Mouse (Mus musculus): ENCODE data around the gene Cpne9. TPM values are rescaled to one million over a fixed set of nuclear protein-coding genes. Genes with fewer than 3 reads are reported as not detected.

The Cpne9 gene
- polyA plus RNA-seq, 1 experiment from 2014 or later, result 0.10 TPM

DNA sequence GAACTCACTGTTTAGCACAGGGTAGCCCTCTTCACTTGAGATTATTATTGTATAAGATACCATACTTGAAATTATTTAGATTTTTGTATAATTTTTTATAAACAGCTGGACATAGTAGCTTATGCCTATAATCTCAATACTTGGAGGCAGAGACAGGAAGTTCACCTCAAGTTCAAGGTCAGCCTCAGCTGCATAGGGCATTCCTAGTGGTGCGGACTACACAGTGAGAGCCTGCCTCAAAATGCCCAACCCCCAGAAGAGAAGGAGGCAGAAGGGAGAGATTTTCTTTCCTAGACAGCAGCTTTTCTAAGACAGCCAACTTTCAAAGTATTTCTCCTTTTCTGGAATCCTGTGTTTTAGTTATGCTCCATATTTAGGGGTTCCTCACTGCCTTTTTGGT is 69.1 kb downstream of the Cpne9 start:
- Histone ChIP-seq H3K4me1 (no peaks in the 10 kb centered on the region), H3K9ac (no peak overlapping the region), H3K9me3 (no peaks in the 10 kb centered on the region), H3K36me3 (no peaks in the 10 kb centered on the region), H3K27me3 (no peaks in the 10 kb centered on the region), H3K4me3 (no peak overlapping the region), H3K27ac (no peak overlapping the region), H3K4me2 (no peak overlapping the region)
- 95% methylated on average over 1 of the region's 1 CpGs for WGBS
- ATAC-seq (ENCODE audit: insufficient number of reproducible peaks, low FRiP score, low TSS enrichment, low read depth), result no peak

DNA sequence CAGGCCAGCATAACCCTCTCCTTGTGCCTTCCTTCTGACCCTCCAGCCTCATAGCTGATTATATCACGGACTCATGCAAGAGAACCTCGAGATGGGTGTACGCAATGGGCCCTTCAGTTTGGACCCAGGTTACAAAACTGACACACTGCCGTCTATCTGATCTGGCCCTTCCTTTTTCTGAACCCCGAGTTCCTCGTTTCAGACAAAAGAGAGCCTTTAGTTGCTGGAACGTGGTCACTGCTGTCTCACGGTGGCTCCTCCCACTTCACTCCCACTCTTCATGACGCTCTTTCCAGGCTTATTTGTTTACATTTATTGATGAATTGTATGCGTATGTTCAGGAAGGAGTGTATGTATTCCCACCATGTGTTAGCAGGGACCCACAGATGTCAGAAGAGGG is 69.5 kb downstream of the Cpne9 start:
- H3K36me3 ChIP-seq, result no peaks in the 10 kb centered on the region
- H3K27ac ChIP-seq, result no peak overlapping the region
- H3K9ac ChIP-seq, result no peak overlapping the region
- no peaks in the 10 kb centered on the region for H3K9me3 ChIP-seq
- H3K4me1 ChIP-seq, result no peaks in the 10 kb centered on the region
- no peaks in the 10 kb centered on the region for H3K27me3 ChIP-seq
- no peak overlapping the region for H3K4me3 ChIP-seq
- WGBS, result 52% methylated on average over 10 of the region's 10 CpGs
- ATAC-seq (ENCODE audit: insufficient number of reproducible peaks, low FRiP score, low TSS enrichment, low read depth), result no peak
- no peak overlapping the region for H3K4me2 ChIP-seq

DNA sequence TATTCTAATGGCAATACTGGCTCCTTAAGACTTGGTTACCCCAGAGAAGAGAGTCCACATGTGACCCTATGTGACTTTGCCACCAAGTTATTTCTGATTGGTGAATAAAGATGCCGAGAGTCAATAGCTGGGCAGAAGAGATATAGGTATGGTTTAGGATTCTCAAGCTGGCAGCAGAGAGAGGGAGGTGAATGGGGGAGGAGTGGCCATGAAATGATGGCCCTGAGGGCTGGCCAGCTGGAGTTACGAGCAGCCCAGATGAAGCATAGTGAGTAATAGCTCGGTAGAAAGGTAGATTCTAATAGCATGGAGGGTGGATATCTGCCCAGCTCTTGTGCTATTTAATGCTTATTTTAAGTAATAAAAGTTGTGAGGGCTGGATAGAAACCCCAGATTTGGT is 70.7 kb downstream of the Cpne9 start:
- Histone ChIP-seq H3K4me1 (no peaks in the 10 kb centered on the region), H3K27me3 (no peaks in the 10 kb centered on the region), H3K4me3 (no peak overlapping the region), H3K36me3 (no peaks in the 10 kb centered on the region), H3K9ac (no peak overlapping the region), H3K4me2 (no peak overlapping the region), H3K27ac (no peak overlapping the region), H3K9me3 (no peaks in the 10 kb centered on the region)
- WGBS, result 58% methylated on average over 3 of the region's 3 CpGs
- no peak for ATAC-seq (ENCODE audit: insufficient number of reproducible peaks, low FRiP score, low TSS enrichment, low read depth)

DNA sequence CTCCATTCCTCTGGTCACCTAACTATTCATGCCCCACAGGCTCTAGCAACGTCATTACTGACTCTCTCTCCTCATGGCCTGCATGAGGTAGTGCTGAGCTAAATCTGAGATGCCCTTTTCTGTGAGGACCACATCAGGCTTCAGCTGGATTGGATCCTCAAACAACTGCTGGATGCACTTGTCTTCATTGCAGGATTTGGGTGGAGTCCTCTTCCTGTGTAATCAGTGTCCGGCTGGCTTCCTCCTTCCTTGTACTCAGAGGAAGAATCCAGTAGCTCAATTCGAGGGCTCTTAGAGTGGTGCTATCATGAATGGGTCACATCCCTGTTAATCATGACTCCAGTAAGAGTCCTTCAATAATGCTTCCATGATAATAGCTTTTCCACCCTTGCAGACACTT is 71.6 kb downstream of the Cpne9 start:
- no peak overlapping the region for H3K9ac ChIP-seq
- H3K4me1 ChIP-seq, result no peaks in the 10 kb centered on the region
- H3K36me3 ChIP-seq, result no peaks in the 10 kb centered on the region
- H3K4me3 ChIP-seq, result no peak overlapping the region
- H3K27me3 ChIP-seq, result no peaks in the 10 kb centered on the region
- ATAC-seq (ENCODE audit: insufficient number of reproducible peaks, low FRiP score, low TSS enrichment, low read depth), result no peak
- no peak overlapping the region for H3K27ac ChIP-seq
- no peaks in the 10 kb centered on the region for H3K9me3 ChIP-seq
- whole genome bisulfite sequencing, result 71% methylated on average over 3 of the region's 3 CpGs
- H3K4me2 ChIP-seq, result no peak overlapping the region

Other genes starting within 250 kb of the Cpne9 start
- gene Thumpd3, start 236.1 kb upstream of the Cpne9 start, polyA plus RNA-seq (2015; fragmentation: Nextera tagmentation; extraction: Ambion mirVana), result 45.1 and 46.7 TPM in 2 replicates
- 77.3 and 79.8 TPM in 2 replicates for gene Setd5, start 204.9 kb upstream of the Cpne9 start, polyA plus RNA-seq (2015; fragmentation: Nextera tagmentation; extraction: Ambion mirVana)
- gene Lhfpl4, start 86.9 kb upstream of the Cpne9 start, polyA plus RNA-seq (2015; fragmentation: Nextera tagmentation; extraction: Ambion mirVana), result 0.46 and 0.92 TPM in 2 replicates
- gene Mtmr14, start 44.5 kb upstream of the Cpne9 start, polyA plus RNA-seq (2015; fragmentation: Nextera tagmentation; extraction: Ambion mirVana), result 29.1 and 29.7 TPM in 2 replicates
- gene Brpf1, start 24.8 kb downstream of the Cpne9 start, polyA plus RNA-seq (2015; fragmentation: Nextera tagmentation; extraction: Ambion mirVana), result 15.1 and 16.1 TPM in 2 replicates
- gene Ogg1, start 44.7 kb downstream of the Cpne9 start, polyA plus RNA-seq (2015; fragmentation: Nextera tagmentation; extraction: Ambion mirVana), result 10.6 and 10.7 TPM in 2 replicates
- 91.4 and 91.7 TPM in 2 replicates for gene Camk1, start 61.7 kb downstream of the Cpne9 start, polyA plus RNA-seq (2015; fragmentation: Nextera tagmentation; extraction: Ambion mirVana)
- gene Tada3, start 95.6 kb downstream of the Cpne9 start, polyA plus RNA-seq (2015; fragmentation: Nextera tagmentation; extraction: Ambion mirVana), result 45.1 and 48.7 TPM in 2 replicates
- 392 and 399 TPM in 2 replicates for gene Arpc4, start 95.8 kb downstream of the Cpne9 start, polyA plus RNA-seq (2015; fragmentation: Nextera tagmentation; extraction: Ambion mirVana)
- gene Ttll3, start 107.0 kb downstream of the Cpne9 start, polyA plus RNA-seq (2015; fragmentation: Nextera tagmentation; extraction: Ambion mirVana), result 4.4 and 5.6 TPM in 2 replicates
- 20.4 and 21.3 TPM in 2 replicates for gene Rpusd3, start 137.0 kb downstream of the Cpne9 start, polyA plus RNA-seq (2015; fragmentation: Nextera tagmentation; extraction: Ambion mirVana)
- gene Cidec, start 153.5 kb downstream of the Cpne9 start, polyA plus RNA-seq (2015; fragmentation: Nextera tagmentation; extraction: Ambion mirVana), result 0.63 TPM in 1 of 2 replicates, not detected in the other
- 85.0 and 88.5 TPM in 2 replicates for gene Jagn1, start 160.3 kb downstream of the Cpne9 start, polyA plus RNA-seq (2015; fragmentation: Nextera tagmentation; extraction: Ambion mirVana)
- 8.9 and 9.7 TPM in 2 replicates for gene Il17re, start 176.2 kb downstream of the Cpne9 start, polyA plus RNA-seq (2015; fragmentation: Nextera tagmentation; extraction: Ambion mirVana)
- 58.4 and 63.5 TPM in 2 replicates for gene Il17rc, start 189.1 kb downstream of the Cpne9 start, polyA plus RNA-seq (2015; fragmentation: Nextera tagmentation; extraction: Ambion mirVana)
- gene Creld1, start 201.0 kb downstream of the Cpne9 start, polyA plus RNA-seq (2015; fragmentation: Nextera tagmentation; extraction: Ambion mirVana), result 22.1 and 27.2 TPM in 2 replicates
- 0.44 and 0.61 TPM in 2 replicates for gene Prrt3, start 219.6 kb downstream of the Cpne9 start, polyA plus RNA-seq (2015; fragmentation: Nextera tagmentation; extraction: Ambion mirVana)
- gene Emc3, start 249.3 kb downstream of the Cpne9 start, polyA plus RNA-seq (2015; fragmentation: Nextera tagmentation; extraction: Ambion mirVana), result 106 and 110 TPM in 2 replicates
- 5.9 and 6.6 TPM in 2 replicates for gene Fancd2, start 249.4 kb downstream of the Cpne9 start, polyA plus RNA-seq (2015; fragmentation: Nextera tagmentation; extraction: Ambion mirVana)

Measured in limb, embryonic 15.5 days (tissue).